Mouse (Mus musculus): ENCODE results near the gene Insig2. TPM values are rescaled to one million over a fixed set of nuclear protein-coding genes. Genes with fewer than 3 reads are reported as not detected.

The Insig2 gene
- polyA plus RNA-seq, 1 experiment, result 21.7 TPM

DNA sequence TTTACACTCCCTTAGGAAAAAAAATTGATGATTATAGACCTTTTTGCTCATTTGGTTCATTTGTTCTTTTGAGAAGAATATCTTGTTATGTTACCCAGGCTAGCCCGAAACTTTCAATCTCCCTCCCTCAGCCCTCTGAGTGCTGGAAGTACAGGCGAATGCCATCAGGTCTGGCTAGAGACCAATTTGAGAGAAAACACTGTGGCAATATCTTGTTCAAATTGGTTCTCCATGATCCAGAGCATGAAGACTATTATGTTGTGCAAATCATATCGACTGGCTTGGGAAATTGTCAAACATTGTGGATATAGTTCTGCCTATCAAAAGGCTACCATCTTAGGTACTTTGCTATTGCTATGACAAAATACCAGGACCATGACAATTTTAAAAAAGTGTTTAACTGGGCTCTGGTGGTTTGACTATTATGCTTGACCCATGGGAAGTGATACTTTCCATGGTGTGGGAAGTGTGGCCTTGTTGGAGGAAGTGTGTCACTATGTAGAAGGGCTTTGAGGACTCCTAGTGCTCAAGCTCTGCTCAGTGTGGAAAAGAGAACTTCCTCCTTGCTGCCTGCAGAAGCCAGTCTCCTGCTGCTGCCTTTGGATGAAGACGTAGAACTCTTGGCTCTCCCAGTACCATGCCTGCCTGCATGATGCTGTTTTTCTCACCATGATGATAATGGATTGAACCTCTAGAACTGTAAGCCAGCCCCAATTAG lies 1.8 kb upstream of the Insig2 start:
- Histone ChIP-seq H3K9me3 (replicated peaks; ENCODE audit: control insufficient read depth, insufficient read depth, low read length, poor library complexity, severe bottlenecking) (no peaks in the 10 kb centered on the region), H3K27ac (ENCODE audit: insufficient read depth, low read length) (no peak overlapping the region), H3K27me3 (ENCODE audit: control insufficient read depth, insufficient read depth, low read length, poor library complexity, severe bottlenecking) (no peaks in the 10 kb centered on the region), H3K4me3 (ENCODE audit: low read depth, low read length) (no peak overlapping the region), H3K36me3 (ENCODE audit: control insufficient read depth, insufficient read depth, low read length, poor library complexity, severe bottlenecking) (no peaks in the 10 kb centered on the region), H3K9ac (ENCODE audit: low read depth, poor library complexity, severe bottlenecking) (no peak overlapping the region), H3K4me1 (ENCODE audit: control insufficient read depth, insufficient read depth, low read length) (no peaks in the 10 kb centered on the region)
- TF ChIP-seq POLR2A (IDR thresholded peaks at IDR 0.05; ENCODE audit: insufficient read depth, low read length) (no peak), CTCF (IDR thresholded peaks at IDR 0.05; ENCODE audit: low read depth, low read length) (no peak), EP300 (IDR thresholded peaks at IDR 0.05; ENCODE audit: insufficient read depth, low read depth, low read length) (no peak)

GRCm38 (mm10) chr1:121330621-121331020 lies 1.8 kb downstream of the Insig2 start:
- Histone ChIP-seq H3K27me3 (ENCODE audit: control insufficient read depth, insufficient read depth, low read length, poor library complexity, severe bottlenecking) (no peaks in the 10 kb centered on the region), H3K36me3 (ENCODE audit: control insufficient read depth, insufficient read depth, low read length, poor library complexity, severe bottlenecking) (no peaks in the 10 kb centered on the region), H3K4me1 (ENCODE audit: control insufficient read depth, insufficient read depth, low read length) (no peaks in the 10 kb centered on the region), H3K4me3 (ENCODE audit: low read depth, low read length) (no peak overlapping the region), H3K9me3 (replicated peaks; ENCODE audit: control insufficient read depth, insufficient read depth, low read length, poor library complexity, severe bottlenecking) (no peaks in the 10 kb centered on the region), H3K9ac (ENCODE audit: low read depth, poor library complexity, severe bottlenecking) (no peak overlapping the region), H3K27ac (ENCODE audit: insufficient read depth, low read length) (no peak overlapping the region)
- TF ChIP-seq POLR2A (IDR thresholded peaks at IDR 0.05; ENCODE audit: insufficient read depth, low read length), result no peak
- TF ChIP-seq CTCF (IDR thresholded peaks at IDR 0.05; ENCODE audit: low read depth, low read length), result no peak
- no peak for TF ChIP-seq EP300 (IDR thresholded peaks at IDR 0.05; ENCODE audit: insufficient read depth, low read depth, low read length)

GRCm38 (mm10) chr1:121329391-121329790 lies 3.0 kb downstream of the Insig2 start:
- no peaks in the 10 kb centered on the region for H3K27me3 ChIP-seq (ENCODE audit: control insufficient read depth, insufficient read depth, low read length, poor library complexity, severe bottlenecking)
- no peak overlapping the region for H3K4me3 ChIP-seq (ENCODE audit: low read depth, low read length)
- H3K27ac ChIP-seq (ENCODE audit: insufficient read depth, low read length), result no peak overlapping the region
- H3K9ac ChIP-seq (ENCODE audit: low read depth, poor library complexity, severe bottlenecking), result no peak overlapping the region
- no peaks in the 10 kb centered on the region for H3K4me1 ChIP-seq (ENCODE audit: control insufficient read depth, insufficient read depth, low read length)
- no peaks in the 10 kb centered on the region for H3K9me3 ChIP-seq (replicated peaks; ENCODE audit: control insufficient read depth, insufficient read depth, low read length, poor library complexity, severe bottlenecking)
- TF ChIP-seq POLR2A (IDR thresholded peaks at IDR 0.05; ENCODE audit: insufficient read depth, low read length), result no peak
- no peak for TF ChIP-seq EP300 (IDR thresholded peaks at IDR 0.05; ENCODE audit: insufficient read depth, low read depth, low read length)
- no peak for TF ChIP-seq CTCF (IDR thresholded peaks at IDR 0.05; ENCODE audit: low read depth, low read length)
- no peaks in the 10 kb centered on the region for H3K36me3 ChIP-seq (ENCODE audit: control insufficient read depth, insufficient read depth, low read length, poor library complexity, severe bottlenecking)

DNA sequence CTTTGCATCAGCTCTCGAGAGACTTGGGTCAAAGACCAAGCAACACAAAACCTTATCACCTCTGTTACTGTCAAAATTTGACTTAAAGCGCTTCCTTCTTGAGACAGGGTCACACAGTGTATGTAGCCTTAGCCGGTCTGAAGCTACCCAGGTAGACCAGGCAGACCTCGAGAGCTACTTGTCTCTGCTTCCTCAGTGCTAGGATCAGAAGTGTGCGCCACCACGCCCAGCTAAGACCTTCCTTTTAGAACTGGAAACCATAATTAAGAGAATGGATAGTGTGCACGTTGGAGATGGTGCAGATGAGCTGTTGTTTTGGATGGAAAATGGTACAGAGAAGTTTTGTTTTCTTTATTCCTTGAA lies 4.2 kb downstream of the Insig2 start:
- Histone ChIP-seq H3K36me3 (ENCODE audit: control insufficient read depth, insufficient read depth, low read length, poor library complexity, severe bottlenecking) (no peaks in the 10 kb centered on the region), H3K9ac (ENCODE audit: low read depth, poor library complexity, severe bottlenecking) (peak overlapping the region; percentile 73)
- TF ChIP-seq CTCF (IDR thresholded peaks at IDR 0.05; ENCODE audit: low read depth, low read length) (no peak), EP300 (IDR thresholded peaks at IDR 0.05; ENCODE audit: insufficient read depth, low read depth, low read length) (no peak), POLR2A (IDR thresholded peaks at IDR 0.05; ENCODE audit: insufficient read depth, low read length) (no peak)

GRCm38 (mm10) chr1:121327344-121328192 lies 4.8 kb downstream of the Insig2 start:
- peak; percentile 30; the same call in 1 of the 2 replicates for TF ChIP-seq EP300 (IDR thresholded peaks at IDR 0.05; ENCODE audit: insufficient read depth, low read depth, low read length)
- TF ChIP-seq CTCF (IDR thresholded peaks at IDR 0.05; ENCODE audit: low read depth, low read length), result no peak
- no peak for TF ChIP-seq POLR2A (IDR thresholded peaks at IDR 0.05; ENCODE audit: insufficient read depth, low read length)
- H3K4me3 ChIP-seq (ENCODE audit: low read depth, low read length), result peak overlapping the region; percentile 78
- H3K27ac ChIP-seq (ENCODE audit: insufficient read depth, low read length), result no peak overlapping the region
- no peaks in the 10 kb centered on the region for H3K9me3 ChIP-seq (replicated peaks; ENCODE audit: control insufficient read depth, insufficient read depth, low read length, poor library complexity, severe bottlenecking)
- H3K9ac ChIP-seq (ENCODE audit: low read depth, poor library complexity, severe bottlenecking), result peak overlapping the region; percentile 73
- H3K36me3 ChIP-seq (ENCODE audit: control insufficient read depth, insufficient read depth, low read length, poor library complexity, severe bottlenecking), result no peaks in the 10 kb centered on the region
- H3K4me1 ChIP-seq (ENCODE audit: control insufficient read depth, insufficient read depth, low read length), result no peaks in the 10 kb centered on the region
- no peaks in the 10 kb centered on the region for H3K27me3 ChIP-seq (ENCODE audit: control insufficient read depth, insufficient read depth, low read length, poor library complexity, severe bottlenecking)

More for the DNA sequence above, 4.2 kb downstream of the Insig2 start:
- Histone ChIP-seq H3K4me3 (ENCODE audit: low read depth, low read length) (peak overlapping the region; percentile 78), H3K27me3 (ENCODE audit: control insufficient read depth, insufficient read depth, low read length, poor library complexity, severe bottlenecking) (no peaks in the 10 kb centered on the region), H3K9me3 (replicated peaks; ENCODE audit: control insufficient read depth, insufficient read depth, low read length, poor library complexity, severe bottlenecking) (no peaks in the 10 kb centered on the region), H3K27ac (ENCODE audit: insufficient read depth, low read length) (no peak overlapping the region), H3K4me1 (ENCODE audit: control insufficient read depth, insufficient read depth, low read length) (no peaks in the 10 kb centered on the region)

All from ES-Bruce4 (cell line).